Mouse (Mus musculus) forebrain, postnatal 0 days (tissue): ENCODE data around the gene Tenm4. TPM values are rescaled to one million over a fixed set of nuclear protein-coding genes. Genes with fewer than 3 reads are reported as not detected.

Experiments
- ATAC-seq: fragments of 200-750 bp; cut with Nextera tagmentation; 2 replicates; pipeline ENCODE4 v1.8.0; 2017; ENCODE audit warnings: mild to moderate bottlenecking, moderate library complexity
- DNase-seq: peaks from one replicate; pipeline ENCODE4 v3.0.0-alpha.2; 2015
- H3K27ac ChIP-seq: fragments of 300-500 bp; sonication (generic); 2 replicates; pipeline ENCODE4 v1.5.1; 2014; ENCODE audit warnings: low read depth, mild to moderate bottlenecking, antibody characterized with exemption, low read length, moderate library complexity, mixed read lengths
- H3K27me3 ChIP-seq: fragments of 300-500 bp; sonication (generic); 2 replicates; pipeline ENCODE4 v1.6.1; 2014; ENCODE audit warnings: mild to moderate bottlenecking, low read length, mixed read lengths; ENCODE audit not compliant: insufficient read depth
- H3K36me3 ChIP-seq: fragments of 300-500 bp; sonication (generic); 2 replicates; pipeline ENCODE4 v1.6.1; 2014; ENCODE audit warnings: mild to moderate bottlenecking, moderate library complexity; ENCODE audit not compliant: insufficient read depth
- H3K4me1 ChIP-seq: fragments of 300-500 bp; sonication (generic); 2 replicates; pipeline ENCODE4 v1.6.1; 2014; ENCODE audit warnings: antibody characterized with exemption; ENCODE audit not compliant: insufficient read depth
- H3K4me2 ChIP-seq: fragments of 300-500 bp; sonication (generic); 2 replicates; pipeline ENCODE4 v1.6.1; 2014; ENCODE audit warnings: low read depth, mild to moderate bottlenecking, moderate library complexity
- H3K4me3 ChIP-seq: fragments of 300-500 bp; sonication (generic); 2 replicates; pipeline ENCODE4 v1.5.1; 2014; ENCODE audit warnings: low read depth, low read length, mixed read lengths
- H3K9ac ChIP-seq: fragments of 300-500 bp; sonication (generic); 2 replicates; pipeline ENCODE4 v1.6.1; 2014; ENCODE audit warnings: mild to moderate bottlenecking
- H3K9me3 ChIP-seq: fragments of 300-500 bp; sonication (generic); 2 replicates; pipeline ENCODE4 v1.6.1; 2016; ENCODE audit warnings: low read length
- CTCF ChIP-seq: sonication (generic); IDR thresholded peaks from 2 replicates; pipeline ENCODE4 v1.5.1; 2016; ENCODE audit warnings: antibody characterized with exemption, control low read depth, low read depth
- WGBS: fragments of 180-500 bp; shearing (Covaris S2); extraction: QIAGEN DNeasy Blood & Tissue Kit; methylation state at CpG from one replicate; pipeline ENCODE4 v1.1.7; 2014; 5-methylcytosine and 5-hydroxymethylcytosine counted together
- polyA plus RNA-seq: library from polyadenylated mRNA; unstranded; fragments of >200 nt; fragmentation: Nextera tagmentation; extraction: Ambion mirVana; gene quantifications from 2 replicates; pipeline ENCODE4 v1.2.1, GENCODE M21; 2015
- total RNA-seq: library from RNA; depleted of rRNA; stranded (reverse); fragments of >200 nt; gene quantifications from 2 replicates; pipeline ENCODE4 v1.2.3, GENCODE M21; 2014

Tenm4 gene
- total and polyA plus RNA-seq, 2 experiments from 2014 or later: 50.6 to 69.5 TPM

DNA sequence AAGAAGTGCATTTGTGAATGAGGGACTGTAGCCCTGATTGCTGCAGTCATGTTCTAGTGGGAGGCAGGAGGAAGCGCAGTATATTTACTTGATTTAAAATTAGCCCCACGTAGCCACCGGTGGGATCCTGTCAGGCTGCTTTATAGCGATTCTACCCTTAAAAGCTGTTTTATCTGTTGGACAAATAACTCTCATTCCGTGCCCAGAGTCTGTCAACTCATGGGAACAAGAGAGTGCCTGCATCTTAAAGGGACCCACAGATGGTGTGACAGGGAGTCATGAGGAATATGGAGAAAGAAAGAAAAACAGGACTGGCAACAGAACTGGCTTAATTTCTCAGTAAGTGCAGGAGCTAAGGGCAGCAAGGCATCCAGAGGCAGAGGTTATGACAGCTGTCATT is 549.4 kb downstream of the Tenm4 start:
- WGBS: 13% methylated on average over 5 of the region's 5 CpGs
- peak; percentile 76 for ATAC-seq
- peak; percentile 79 for DNase-seq
- Histone ChIP-seq H3K4me3 (no peak overlapping the region), H3K9me3 (no peaks in the 10 kb centered on the region), H3K27ac (0 out of 2 replicates have a peak overlapping the region, but pooled peaks have one; percentile 47), H3K4me2 (no peak overlapping the region), H3K27me3 (no peaks in the 10 kb centered on the region), H3K4me1 (peaks cover 23% of the 10 kb centered on the region; the same call in 1 of the 2 replicates), H3K9ac (no peak overlapping the region), H3K36me3 (peaks cover 4% of the 10 kb centered on the region; the same call in 1 of the 2 replicates)
- no peak for TF ChIP-seq CTCF

DNA sequence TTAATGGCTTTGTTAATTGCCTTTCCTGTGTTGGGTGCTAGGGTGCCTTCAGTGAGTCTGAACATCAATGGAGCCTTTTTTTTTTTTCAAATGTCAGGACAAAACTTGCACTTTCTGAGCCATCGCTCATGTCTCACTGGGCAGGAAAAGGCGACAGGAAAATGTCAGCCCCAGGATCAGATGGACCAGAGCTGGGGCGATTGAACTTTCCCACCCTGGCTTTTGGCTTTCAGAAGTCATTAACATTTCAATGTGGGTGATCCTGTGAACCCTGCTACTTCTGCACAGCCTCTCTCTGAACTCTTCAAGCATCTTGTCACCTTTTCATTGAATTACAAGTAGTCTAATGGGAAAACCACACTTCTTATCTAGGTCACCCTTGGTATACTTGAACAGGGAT is 551.8 kb downstream of the Tenm4 start:
- Histone ChIP-seq H3K4me2 (no peak overlapping the region), H3K4me1 (peaks cover 21% of the 10 kb centered on the region; the same call in 1 of the 2 replicates), H3K9me3 (no peaks in the 10 kb centered on the region), H3K4me3 (no peak overlapping the region), H3K9ac (no peak overlapping the region), H3K27me3 (no peaks in the 10 kb centered on the region), H3K27ac (no peak overlapping the region), H3K36me3 (no peaks in the 10 kb centered on the region)
- DNase-seq (no peak), ATAC-seq (no peak)
- no peak for TF ChIP-seq CTCF
- WGBS: 52% methylated on average over 3 of the region's 3 CpGs

DNA sequence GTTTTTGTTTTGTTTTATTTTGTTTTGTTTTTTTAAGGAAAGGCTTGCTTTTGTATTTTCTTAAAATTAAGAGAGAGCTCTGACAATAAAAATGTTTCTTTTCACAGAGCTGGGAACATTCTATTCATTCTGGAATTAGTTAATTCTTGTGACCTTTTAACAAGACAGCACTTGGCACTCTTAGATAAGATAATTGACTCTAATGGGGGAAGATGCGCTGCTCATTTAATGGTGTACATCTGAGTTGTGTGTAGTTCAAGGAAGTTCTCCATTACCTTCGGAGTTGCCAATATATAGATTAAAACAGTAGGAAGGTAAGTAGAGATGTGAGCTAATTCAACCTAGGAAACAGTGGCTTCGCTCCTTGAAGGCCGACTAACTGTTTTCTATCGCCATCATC is 554.6 kb downstream of the Tenm4 start:
- H3K27me3 ChIP-seq: no peaks in the 10 kb centered on the region
- no peak for ATAC-seq
- no peak for DNase-seq
- no peaks in the 10 kb centered on the region for H3K4me1 ChIP-seq
- no peak overlapping the region for H3K27ac ChIP-seq
- 90% methylated on average over 5 of the region's 5 CpGs for WGBS
- H3K4me2 ChIP-seq: no peak overlapping the region
- no peak overlapping the region for H3K9ac ChIP-seq
- H3K9me3 ChIP-seq: no peaks in the 10 kb centered on the region
- H3K4me3 ChIP-seq: no peak overlapping the region
- no peaks in the 10 kb centered on the region for H3K36me3 ChIP-seq
- no peak for TF ChIP-seq CTCF

DNA sequence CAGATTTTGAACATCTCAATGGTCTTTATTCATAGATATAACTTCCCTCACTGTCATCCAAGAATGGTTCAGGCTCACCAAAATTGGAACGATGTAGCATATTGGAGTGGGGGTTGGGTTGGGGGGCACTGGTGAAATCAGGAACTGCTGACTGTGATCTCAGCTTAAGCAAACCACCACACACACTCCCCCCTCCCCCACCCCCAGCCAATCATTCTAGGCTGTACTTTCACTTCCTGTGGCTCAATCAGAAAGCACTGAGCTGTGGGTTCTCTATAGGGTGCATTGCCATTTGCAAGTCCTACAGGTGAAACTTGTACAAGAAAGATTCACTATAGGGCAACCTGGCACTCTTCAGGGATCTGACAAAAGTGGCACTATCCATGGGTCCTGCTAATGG is 559.3 kb downstream of the Tenm4 start:
- ATAC-seq (no peak), DNase-seq (no peak)
- TF ChIP-seq CTCF: no peak
- Histone ChIP-seq H3K9me3 (no peaks in the 10 kb centered on the region), H3K36me3 (no peaks in the 10 kb centered on the region), H3K27me3 (no peaks in the 10 kb centered on the region), H3K4me1 (no peaks in the 10 kb centered on the region; the same call in 1 of the 2 replicates), H3K27ac (no peak overlapping the region), H3K4me2 (no peak overlapping the region), H3K9ac (no peak overlapping the region), H3K4me3 (no peak overlapping the region)
- WGBS: 89% methylated on average over 1 of the region's 1 CpGs

DNA sequence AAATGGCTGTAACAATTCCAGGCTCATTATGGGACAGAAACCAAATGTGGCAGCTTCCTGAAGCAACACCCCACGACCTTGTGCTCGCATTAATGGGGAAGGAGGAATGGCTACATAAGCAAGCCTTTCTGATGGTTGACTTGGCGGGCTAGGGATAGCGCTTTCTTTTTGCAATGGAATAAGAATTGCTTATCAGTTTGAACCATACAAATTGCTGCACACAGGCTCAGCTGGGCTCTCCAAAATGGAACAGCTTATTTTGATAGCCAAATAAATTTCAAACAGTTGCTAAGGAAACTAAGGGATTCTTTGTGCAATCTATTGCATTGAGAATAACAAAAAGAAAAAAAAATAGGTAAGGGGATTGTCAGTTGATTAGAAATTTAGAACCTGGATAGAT is 560.9 kb downstream of the Tenm4 start:
- peak overlapping the region; percentile 9; the same call in 1 of the 2 replicates for H3K27ac ChIP-seq
- no peaks in the 10 kb centered on the region for H3K27me3 ChIP-seq
- no peak overlapping the region for H3K9ac ChIP-seq
- ATAC-seq: peak; percentile 64
- no peaks in the 10 kb centered on the region for H3K9me3 ChIP-seq
- peaks cover 7% of the 10 kb centered on the region; the same call in 1 of the 2 replicates for H3K36me3 ChIP-seq
- DNase-seq: no peak
- H3K4me2 ChIP-seq: no peak overlapping the region
- no peak for TF ChIP-seq CTCF
- 74% methylated on average over 4 of the region's 4 CpGs for WGBS
- H3K4me1 ChIP-seq: no peaks in the 10 kb centered on the region; the same call in 1 of the 2 replicates
- no peak overlapping the region for H3K4me3 ChIP-seq

DNA sequence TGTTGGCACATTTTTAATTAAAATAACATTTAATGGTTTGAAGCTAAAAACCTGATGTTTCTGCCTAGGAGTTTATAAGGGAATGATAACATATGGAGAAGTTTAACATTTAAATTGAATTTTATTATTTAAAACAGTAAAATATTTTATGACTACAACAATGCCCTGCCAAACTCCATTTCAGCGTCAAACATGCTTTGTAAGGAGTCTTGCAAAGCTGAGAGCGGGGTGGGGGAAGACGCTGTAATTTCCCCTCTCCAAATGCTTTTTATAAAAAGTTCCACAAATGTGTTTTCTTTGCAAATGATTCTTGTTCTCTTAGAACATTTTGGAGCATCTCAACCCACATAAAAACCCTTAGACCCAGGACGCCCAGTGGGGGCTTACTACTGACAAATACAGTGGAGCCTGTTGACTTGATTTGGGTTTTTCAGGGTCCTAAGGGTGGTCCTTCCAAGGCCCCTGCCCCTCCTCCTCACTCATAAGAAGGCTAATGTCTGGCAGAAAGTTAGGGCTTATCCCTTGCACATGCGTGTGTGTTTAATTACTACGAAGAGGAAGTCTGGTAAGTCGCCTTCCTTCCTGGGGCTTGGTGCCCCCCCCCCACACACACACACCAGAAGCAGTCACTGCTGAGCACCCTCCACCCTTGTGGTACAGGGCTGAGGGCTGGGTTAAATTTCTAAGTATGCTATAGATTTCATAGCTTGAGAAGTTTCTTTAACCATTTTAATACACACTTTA is 563.4 kb downstream of the Tenm4 start:
- ATAC-seq (no peak), DNase-seq (no peak)
- TF ChIP-seq CTCF: no peak
- Histone ChIP-seq H3K9ac (no peak overlapping the region), H3K36me3 (peaks cover 17% of the 10 kb centered on the region; the same call in 1 of the 2 replicates), H3K9me3 (no peaks in the 10 kb centered on the region), H3K4me2 (no peak overlapping the region), H3K4me3 (no peak overlapping the region), H3K27ac (no peak overlapping the region), H3K4me1 (no peaks in the 10 kb centered on the region; the same call in 1 of the 2 replicates), H3K27me3 (no peaks in the 10 kb centered on the region)
- 74% methylated on average over 7 of the region's 7 CpGs for WGBS

DNA sequence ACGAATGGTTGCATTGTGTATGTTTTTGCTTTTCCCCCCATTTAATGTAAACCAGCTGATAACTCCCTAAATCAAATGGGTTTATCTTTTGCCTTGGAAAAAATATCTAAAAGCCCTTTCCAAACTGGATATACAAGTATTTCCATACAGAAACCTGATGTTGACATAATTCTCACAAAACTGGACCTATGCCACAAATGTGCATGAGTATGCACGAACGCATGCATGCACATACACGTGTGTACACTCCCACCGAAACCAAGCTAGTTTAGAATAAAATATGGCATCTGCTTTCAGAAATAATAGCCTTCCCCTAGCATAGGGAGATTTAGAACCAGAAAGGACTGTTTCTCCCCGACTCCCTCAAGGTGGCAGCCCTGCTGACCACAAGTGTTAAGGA is 569.6 kb downstream of the Tenm4 start:
- DNase-seq: no peak
- H3K27ac ChIP-seq: no peak overlapping the region
- ATAC-seq: no peak
- WGBS: 58% methylated on average over 6 of the region's 6 CpGs
- no peak for TF ChIP-seq CTCF
- H3K9ac ChIP-seq: no peak overlapping the region
- 0 out of 2 replicates have a peak, but pooled peaks cover 2% of the 10 kb centered on the region for H3K4me1 ChIP-seq
- no peaks in the 10 kb centered on the region; the same call in 1 of the 2 replicates for H3K27me3 ChIP-seq
- H3K4me2 ChIP-seq: no peak overlapping the region
- H3K9me3 ChIP-seq: no peaks in the 10 kb centered on the region
- H3K4me3 ChIP-seq: no peak overlapping the region
- H3K36me3 ChIP-seq: peaks cover 17% of the 10 kb centered on the region; the same call in 1 of the 2 replicates
